Mouse (Mus musculus) myocyte (in vitro differentiated cells): ENCODE results near the gene Pof1b.

Experiments
- MAX ChIP-seq: IDR thresholded peaks from one replicate; pipeline ENCODE4 v1.6.1; 2011; ENCODE audit warnings: low read depth, mild to moderate bottlenecking, control low read depth
- MYOD1 ChIP-seq, 3 experiments: IDR thresholded peaks; one replicate each; pipeline ENCODE4 v1.6.1; 2011; ENCODE audit warnings: control low read depth in 2 of 3, low read depth in 2 of 3, mild to moderate bottlenecking in 2 of 3, moderate library complexity in 1 of 3; ENCODE audit not compliant: insufficient read length in 2 of 3, control insufficient read depth in 1 of 3
- POLR2A ChIP-seq: IDR thresholded peaks from one replicate; pipeline ENCODE4 v1.6.1; 2011; ENCODE audit warnings: low read depth, mild to moderate bottlenecking, control low read depth, moderate library complexity; ENCODE audit not compliant: insufficient read length
- POLR2AphosphoS2 ChIP-seq: IDR thresholded peaks from one replicate; pipeline ENCODE4 v1.6.1; 2011; ENCODE audit warnings: low read depth, control low read depth; ENCODE audit not compliant: insufficient read length
- SRF ChIP-seq: IDR thresholded peaks from one replicate; pipeline ENCODE4 v1.6.1; 2011; ENCODE audit warnings: low read depth; ENCODE audit not compliant: control insufficient read depth, insufficient read length
- USF1 ChIP-seq: IDR thresholded peaks from one replicate; pipeline ENCODE4 v1.6.1; 2011; ENCODE audit warnings: low read depth, mild to moderate bottlenecking, control low read depth, moderate library complexity

DNA sequence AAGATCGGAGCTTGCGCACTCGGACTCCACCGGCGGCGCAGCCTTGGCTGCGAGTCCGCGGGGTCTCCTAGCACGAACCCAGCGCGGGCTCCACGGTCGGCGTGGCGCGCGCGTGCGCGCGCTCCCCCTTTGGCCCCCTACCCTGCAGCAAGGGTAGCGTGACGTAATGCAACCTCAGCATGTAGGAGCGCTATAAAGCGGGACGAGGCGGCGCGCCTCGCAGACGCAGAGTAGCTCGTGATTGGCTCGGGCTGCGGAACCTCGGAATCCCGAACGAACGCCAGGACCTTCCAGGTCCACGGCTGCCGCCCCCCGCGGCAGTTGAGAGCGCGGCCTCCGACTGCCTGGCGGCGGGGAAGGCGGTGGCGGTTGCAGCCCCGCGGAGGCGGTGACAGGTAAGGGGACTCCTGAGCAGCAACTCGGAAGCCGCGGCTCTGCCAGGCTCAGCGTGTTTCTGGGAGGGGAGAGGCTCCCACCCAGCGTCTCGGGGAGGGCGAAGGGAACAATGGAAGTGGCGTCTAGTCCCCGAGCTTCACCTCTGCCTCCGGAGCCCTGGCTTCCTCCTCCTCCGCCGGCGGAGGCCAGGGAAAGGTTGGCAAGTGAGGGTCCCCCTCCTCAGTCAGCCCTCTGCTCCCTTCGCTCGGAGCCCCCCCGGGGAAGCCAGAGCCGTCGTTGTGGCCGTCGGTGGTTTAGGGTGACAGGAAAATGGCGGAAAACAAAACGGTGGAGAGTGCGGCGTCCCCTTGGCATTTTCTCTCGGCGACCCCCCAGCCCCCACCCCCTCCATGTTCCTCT, 97.7 kb downstream of the Pof1b start, which contains the start of gene Zfp711:
- no peak for TF ChIP-seq POLR2A
- TF ChIP-seq SRF: no peak
- no peak for TF ChIP-seq MYOD1 (IDR thresholded peaks at IDR 0.05; ENCODE audit: control insufficient read depth in 1 of 3, insufficient read length in 2 of 3, low read depth in 2 of 3)
- TF ChIP-seq MAX: no peak
- no peak for TF ChIP-seq USF1
- no peak for TF ChIP-seq POLR2AphosphoS2
